In the genomic region with DNA sequence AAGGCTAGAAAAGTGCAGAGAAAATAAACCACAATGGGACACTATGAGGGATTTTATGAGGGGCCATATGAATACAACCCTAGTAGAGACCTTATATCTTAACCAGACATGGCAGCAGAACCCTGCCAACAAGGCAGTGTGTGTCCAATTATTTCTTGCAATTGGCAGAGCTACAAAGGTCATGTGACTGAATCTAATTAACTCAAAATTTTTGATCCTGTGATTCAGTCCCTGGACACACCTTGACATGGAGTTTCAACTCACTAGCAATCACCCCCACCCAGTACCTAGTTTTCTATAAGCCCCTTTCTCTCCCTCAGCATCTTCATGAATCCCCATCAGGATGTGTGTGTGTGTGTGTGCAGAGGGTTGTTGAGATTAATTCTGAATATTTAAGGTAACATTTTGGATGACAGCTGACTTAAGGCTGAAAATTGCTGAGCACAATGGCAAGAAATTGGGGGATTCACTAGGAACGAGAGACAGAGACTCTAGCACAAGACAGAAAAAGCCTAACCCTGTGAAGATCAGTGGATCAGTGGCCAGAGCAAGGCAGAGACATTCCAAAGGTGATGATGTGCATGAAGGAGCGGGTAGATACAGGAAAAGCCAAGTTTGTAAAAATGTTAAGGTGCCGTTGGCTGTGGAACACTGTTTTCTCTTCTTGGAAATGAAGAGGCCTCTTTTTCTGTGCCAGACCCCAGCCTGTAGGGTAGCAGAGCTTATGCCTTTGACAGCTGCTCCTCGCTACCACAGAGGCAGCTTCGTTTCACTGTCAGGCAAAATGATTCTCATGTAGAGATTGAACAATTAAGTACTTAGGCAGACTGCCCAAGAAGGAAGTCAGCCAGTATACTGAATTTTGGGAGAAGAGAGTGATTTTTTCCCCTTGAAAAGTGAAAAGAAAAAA, we compare ENCODE assay signal across 11 mouse cellular contexts.
DNase-seq lines count a peak whose midpoint lies in the region; ATAC-seq and TF ChIP-seq lines count a peak whose summit lies in the region.
"Had no signal": no experiment of that assay in that cellular context is flagged by ENCODE, and none has a peak within 500 bp of the region (broad histone marks: within the 10 kb centered on the region; RNA-seq: fewer than 3 reads in every experiment).

No protein-coding gene starts in this region.

- H3K9me3 ChIP-seq in embryonic facial prominence, embryonic 14.5 days (ENCODE audit: control insufficient read depth, low read length), result no peaks in the 10 kb centered on the region
- H3K9me3 ChIP-seq in embryonic facial prominence, embryonic 10.5 days, result no peaks in the 10 kb centered on the region
- H3K9me3 ChIP-seq: limb, embryonic 12.5 days had no signal

- DNase-seq in embryonic facial prominence, embryonic 14.5 days (ENCODE audit: low spot score), result peak; percentile 49
- DNase-seq in embryonic facial prominence, embryonic 10.5 days (ENCODE audit: low spot score), result no peak
- peak; percentile 16 to 53 for DNase-seq in left cerebral cortex, postnatal 25 days (ENCODE audit: low spot score in 2 of 2)
- DNase-seq in left cerebral cortex, adult 11 months (ENCODE audit: low spot score), result no peak
- peak; percentile 91 for DNase-seq in brain, embryonic 14.5 days (ENCODE audit: low read depth)
- peak; percentile 18 to 26 for DNase-seq in layer of hippocampus, adult 2 months (ENCODE audit: low spot score in 2 of 2)
- no peak for DNase-seq in heart, adult 8-10 months (ENCODE audit: low spot score)
- DNase-seq: kidney, adult 18-20 months; lung, postnatal 10 days had no signal

- no peak overlapping the region for H3K4me3 ChIP-seq in embryonic facial prominence, embryonic 14.5 days (ENCODE audit: low read depth, low read length)
- no peak overlapping the region for H3K4me3 ChIP-seq in embryonic facial prominence, embryonic 10.5 days
- H3K4me3 ChIP-seq in layer of hippocampus, adult 2 months, result no peak overlapping the region
- H3K4me3 ChIP-seq: limb, embryonic 12.5 days had no signal

- TF ChIP-seq CTCF in brain, embryonic 14.5 days (IDR thresholded peaks at IDR 0.05; ENCODE audit: borderline replicate concordance, extremely low read depth, insufficient read depth, insufficient read length), result no peak
- no peak for TF ChIP-seq CTCF in layer of hippocampus, adult 2 months (conservative IDR thresholded peaks at IDR 0.05)

- TF ChIP-seq POLR2A in brain, embryonic 14.5 days (IDR thresholded peaks at IDR 0.05; ENCODE audit: borderline replicate concordance, extremely low read depth, insufficient read depth, insufficient read length, poor library complexity, severe bottlenecking), result no peak

- 53% methylated on average over 5 of the region's 5 CpGs for WGBS in embryonic facial prominence, embryonic 14.5 days
- 75% methylated on average over 5 of the region's 5 CpGs for WGBS in embryonic facial prominence, embryonic 10.5 days

- H3K27me3 ChIP-seq in embryonic facial prominence, embryonic 14.5 days (replicated peaks; ENCODE audit: control insufficient read depth, insufficient read depth, low read length), result no peaks in the 10 kb centered on the region
- no peaks in the 10 kb centered on the region for H3K27me3 ChIP-seq in embryonic facial prominence, embryonic 10.5 days (replicated peaks; ENCODE audit: low read depth, poor library complexity, severe bottlenecking)
- H3K27me3 ChIP-seq: limb, embryonic 12.5 days had no signal

- H3K9ac ChIP-seq in embryonic facial prominence, embryonic 14.5 days (ENCODE audit: low read depth, low read length), result no peak overlapping the region
- H3K9ac ChIP-seq: limb, embryonic 12.5 days had no signal

- intact Hi-C loops in left cerebral cortex, postnatal 25 days (cut with DNase I), result loop anchor here (10.0 kb wide), 1 partner anchor 141 kb away; no protein-coding TSS in a partner anchor

- H3K4me2 ChIP-seq in embryonic facial prominence, embryonic 14.5 days (ENCODE audit: low read depth, low read length), result no peak overlapping the region
- H3K4me2 ChIP-seq: limb, embryonic 12.5 days had no signal

- H3K4me1 ChIP-seq in embryonic facial prominence, embryonic 14.5 days (ENCODE audit: control insufficient read depth, insufficient read depth, low read length), result no peaks in the 10 kb centered on the region
- no peaks in the 10 kb centered on the region for H3K4me1 ChIP-seq in embryonic facial prominence, embryonic 10.5 days
- H3K4me1 ChIP-seq: limb, embryonic 12.5 days had no signal

- no peaks in the 10 kb centered on the region for H3K36me3 ChIP-seq in embryonic facial prominence, embryonic 14.5 days (ENCODE audit: control insufficient read depth, insufficient read depth, low read length)
- no peaks in the 10 kb centered on the region for H3K36me3 ChIP-seq in embryonic facial prominence, embryonic 10.5 days (replicated peaks)
- H3K36me3 ChIP-seq: limb, embryonic 12.5 days had no signal

- no peak; the same call in 1 of the 2 replicates for ATAC-seq in embryonic facial prominence, embryonic 14.5 days (ENCODE audit: low read depth)
- no peak for ATAC-seq in CD4-positive, CD25-positive, alpha-beta regulatory T cell, adult 4 months

- 0 out of 2 replicates have a peak overlapping the region, but pooled peaks have one; percentile 8 for H3K27ac ChIP-seq in embryonic facial prominence, embryonic 14.5 days (replicated peaks; ENCODE audit: low read depth, low read length)
- no peak overlapping the region for H3K27ac ChIP-seq in embryonic facial prominence, embryonic 10.5 days (replicated peaks)
- H3K27ac ChIP-seq in layer of hippocampus, adult 2 months, result peak overlapping the region; percentile 83
- H3K27ac ChIP-seq: limb, embryonic 12.5 days had no signal

Comparison
In these comparisons a context has a peak if more than half of its experiments do, and no peak if none do; other contexts are left out.
1. DNase-seq: peak in embryonic facial prominence, embryonic 14.5 days (single experiment), left cerebral cortex, postnatal 25 days (2 of 2), brain, embryonic 14.5 days (single experiment) and layer of hippocampus, adult 2 months (2 of 2); none in embryonic facial prominence, embryonic 10.5 days (single experiment), left cerebral cortex, adult 11 months (single experiment) and heart, adult 8-10 months (single experiment).